Mouse (Mus musculus) right cerebral cortex, adult 18-20 months (tissue): Measurements from ENCODE around the gene Dthd1.

Experiments used
- DNase-seq: peaks from one replicate; pipeline ENCODE4 v3.0.0; 2022; ENCODE audit warnings: mixed read lengths

Gene Dthd1

GRCm38 (mm10) chr5:62867003-62867402 is 53.4 kb downstream of the Dthd1 start:
- no peak for DNase-seq

- no peak for DNase-seq
Observed at GRCm38 (mm10) chr5:62879530-62879929, 65.9 kb downstream of the Dthd1 start.

GRCm38 (mm10) chr5:62895326-62895725 is 81.7 kb downstream of the Dthd1 start:
- DNase-seq, result peak; percentile 41

GRCm38 (mm10) chr5:62906954-62907353 is 93.3 kb downstream of the Dthd1 start:
- no peak for DNase-seq

DNA sequence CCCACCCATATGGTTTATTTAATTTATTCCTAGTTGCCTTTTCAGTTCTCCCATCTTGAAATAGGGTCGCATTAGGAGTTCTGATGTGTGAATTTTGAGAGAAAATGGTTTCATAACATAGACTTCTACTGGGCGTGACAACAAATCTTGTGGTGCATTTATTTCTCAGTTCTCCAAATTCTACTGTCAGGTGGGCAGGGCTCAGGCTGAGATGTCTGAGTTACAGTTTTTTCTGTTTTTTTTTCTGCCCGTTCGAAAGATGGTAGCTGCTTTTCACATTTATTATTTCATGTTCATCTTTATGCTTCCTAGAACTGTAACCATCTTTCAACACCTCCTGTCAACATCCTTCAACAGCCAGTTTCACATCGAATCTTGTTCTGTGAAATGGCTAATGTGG is 95.5 kb downstream of the Dthd1 start:
- no peak for DNase-seq

DNA sequence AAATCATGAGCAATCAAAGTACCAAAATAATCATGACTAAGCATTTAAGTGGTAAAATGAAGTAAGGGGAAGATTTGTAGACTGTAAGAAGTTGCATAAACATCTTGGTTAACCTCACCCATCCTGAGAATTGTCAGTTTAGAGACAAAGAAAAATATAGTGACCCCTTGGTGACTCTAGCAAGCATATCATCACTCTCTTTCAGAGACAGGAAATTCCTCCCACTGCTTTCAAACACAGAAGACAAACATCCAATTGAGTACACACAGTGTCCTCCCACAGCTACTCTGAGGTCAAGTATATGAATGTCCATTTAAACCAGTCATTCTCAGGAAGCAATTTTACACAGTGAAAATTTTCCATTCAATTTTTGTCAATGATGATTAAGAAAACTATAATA is 111.0 kb downstream of the Dthd1 start:
- DNase-seq, result no peak
